Comparison of ENCODE assay signal across 27 mouse cellular contexts in genomic region chr15:100630126-100630525, GRCm38 (mm10). TPM values are rescaled to one million over a fixed set of nuclear protein-coding genes. Genes with fewer than 3 reads are reported as not detected.
A peak's percentile ranks its signal among the peaks of the same experiment; 100 is the strongest.
DNase-seq lines count a peak whose midpoint lies in the region; TF ChIP-seq lines count a peak whose summit lies in the region.
"Had no signal": no experiment of that assay in that cellular context is flagged by ENCODE, and none has a peak within 500 bp of the region (broad histone marks: within the 10 kb centered on the region; RNA-seq: fewer than 3 reads in every experiment).

No protein-coding gene starts in this region.

- intact Hi-C loops in heart, postnatal 14 days (cut with DNase I) = no loop called here

- H3K27ac ChIP-seq in ES-Bruce4 (ENCODE audit: insufficient read depth, low read length) (peak overlapping the region; percentile 96), ES-E14 (ENCODE audit: insufficient read depth, low read depth, low read length, poor library complexity, severe bottlenecking) (peak overlapping the region; percentile 19; the same call in 1 of the 2 replicates)
- 0 out of 2 replicates have a peak overlapping the region, but pooled peaks have one; percentile 14 for H3K27ac ChIP-seq in embryonic facial prominence, embryonic 10.5 days (replicated peaks)
- no peak overlapping the region for H3K27ac ChIP-seq in cerebellum, adult 2 months (ENCODE audit: insufficient read depth, low read length)
- H3K27ac ChIP-seq: forebrain, embryonic 10.5 days; forebrain, embryonic 13.5 days; gastrocnemius, adult 2 months; hindbrain, embryonic 14.5 days; hindbrain, postnatal 0 days had no signal

- H3K36me3 ChIP-seq in ES-Bruce4 (ENCODE audit: control insufficient read depth, insufficient read depth, low read length, poor library complexity, severe bottlenecking) = no peaks in the 10 kb centered on the region
- peaks cover 6% of the 10 kb centered on the region; the same call in 1 of the 2 replicates for H3K36me3 ChIP-seq in ES-E14 (ENCODE audit: control insufficient read depth, insufficient read depth, low read length, poor library complexity, severe bottlenecking)
- H3K36me3 ChIP-seq in embryonic facial prominence, embryonic 10.5 days (replicated peaks) = no peaks in the 10 kb centered on the region
- H3K36me3 ChIP-seq: forebrain, embryonic 10.5 days; heart, embryonic 12.5 days; heart, embryonic 15.5 days had no signal

- in situ Hi-C loops in ES-E14 (cut with MboI; ENCODE audit: low sequenced_read_pairs in 2 of 2, unreplicated experiment in 2 of 2) = no loop called here

- H3K9ac ChIP-seq in ES-Bruce4 (ENCODE audit: low read depth, poor library complexity, severe bottlenecking) (no peak overlapping the region), ES-E14 (ENCODE audit: insufficient read depth, low read depth, low read length, poor library complexity, severe bottlenecking) (no peak overlapping the region)
- H3K9ac ChIP-seq: forebrain, embryonic 13.5 days; forebrain, postnatal 0 days; heart, embryonic 12.5 days; heart, embryonic 15.5 days; hindbrain, embryonic 14.5 days had no signal

- TF ChIP-seq EP300 in ES-Bruce4 (IDR thresholded peaks at IDR 0.05; ENCODE audit: insufficient read depth, low read depth, low read length) = peak; percentile 89

- no peak overlapping the region for H3K4me3 ChIP-seq in ES-Bruce4 (ENCODE audit: low read depth, low read length)
- H3K4me3 ChIP-seq in ES-E14 (ENCODE audit: insufficient read depth in 1 of 2, low read depth in 1 of 2, low read length in 2 of 2, poor library complexity in 1 of 2, severe bottlenecking in 1 of 2) = no peak overlapping the region
- H3K4me3 ChIP-seq in embryonic facial prominence, embryonic 10.5 days = no peak overlapping the region
- no peak overlapping the region for H3K4me3 ChIP-seq in cerebellum, adult 2 months (replicated peaks; ENCODE audit: insufficient read depth, low read depth, low read length)
- H3K4me3 ChIP-seq: forebrain, embryonic 10.5 days; forebrain, embryonic 13.5 days; gastrocnemius, adult 2 months; heart, embryonic 12.5 days; heart, embryonic 15.5 days had no signal

- WGBS in embryonic facial prominence, embryonic 10.5 days = 74% methylated on average over 3 of the region's 3 CpGs
- 78% methylated on average over 3 of the region's 3 CpGs for WGBS in cerebellum, adult 2 months

- no peak for TF ChIP-seq CTCF in ES-Bruce4 (IDR thresholded peaks at IDR 0.05; ENCODE audit: low read depth, low read length)
- no peak for TF ChIP-seq CTCF in cerebellum, adult 2 months (IDR thresholded peaks at IDR 0.05; ENCODE audit: borderline replicate concordance, insufficient read depth, low read depth, low read length)

- H3K9me3 ChIP-seq in ES-Bruce4 (replicated peaks; ENCODE audit: control insufficient read depth, insufficient read depth, low read length, poor library complexity, severe bottlenecking) = no peaks in the 10 kb centered on the region
- H3K9me3 ChIP-seq in ES-E14 (ENCODE audit: control insufficient read depth, insufficient read depth, low read depth, low read length) = no peaks in the 10 kb centered on the region
- H3K9me3 ChIP-seq in embryonic facial prominence, embryonic 10.5 days = no peaks in the 10 kb centered on the region
- H3K9me3 ChIP-seq: forebrain, embryonic 10.5 days; forebrain, embryonic 13.5 days; heart, embryonic 12.5 days; heart, embryonic 15.5 days had no signal

- no peak for TF ChIP-seq POLR2A in ES-Bruce4 (IDR thresholded peaks at IDR 0.05; ENCODE audit: insufficient read depth, low read length)
- no peak for TF ChIP-seq POLR2A in cerebellum, adult 2 months (IDR thresholded peaks at IDR 0.05; ENCODE audit: borderline replicate concordance, insufficient read depth, low read length)

- peaks cover 27% of the 10 kb centered on the region for H3K4me1 ChIP-seq in ES-Bruce4 (ENCODE audit: control insufficient read depth, insufficient read depth, low read length)
- peaks cover 23 to 53% of the 10 kb centered on the region in 2 experiments for H3K4me1 ChIP-seq in ES-E14 (ENCODE audit: control insufficient read depth in 2 of 2, insufficient read depth in 2 of 2, low read length in 2 of 2, poor library complexity in 1 of 2)
- peaks cover 20% of the 10 kb centered on the region for H3K4me1 ChIP-seq in embryonic facial prominence, embryonic 10.5 days
- H3K4me1 ChIP-seq in cerebellum, adult 2 months (ENCODE audit: control insufficient read depth, insufficient read depth, low read length) = no peaks in the 10 kb centered on the region

- no peaks in the 10 kb centered on the region for H3K27me3 ChIP-seq in ES-Bruce4 (ENCODE audit: control insufficient read depth, insufficient read depth, low read length, poor library complexity, severe bottlenecking)
- peaks cover 52% of the 10 kb centered on the region for H3K27me3 ChIP-seq in embryonic facial prominence, embryonic 10.5 days (replicated peaks; ENCODE audit: low read depth, poor library complexity, severe bottlenecking)
- H3K27me3 ChIP-seq in cerebellum, adult 2 months (ENCODE audit: control insufficient read depth, insufficient read depth, low read length) = no peaks in the 10 kb centered on the region; the same call in 1 of the 2 replicates

- DNase-seq in ES-E14 (ENCODE audit: low read depth, low spot score) = no peak
- DNase-seq in embryonic facial prominence, embryonic 10.5 days (ENCODE audit: low spot score) = no peak
- no peak for DNase-seq in cerebellum, adult 2 months
- DNase-seq in right cerebral cortex, postnatal 4 days = no peak
- DNase-seq in heart, postnatal 14 days = no peak
- DNase-seq: adrenal gland, adult 2 months; adrenal gland, postnatal 14 days; cerebellum, adult 11 months; cerebellum, adult 8-10 months; cerebellum, postnatal 10 days; cerebellum, postnatal 36 days; embryo, embryonic 11 days; forebrain, postnatal 0 days; gastrocnemius, adult 2 months; gastrocnemius, postnatal 14 days; heart, adult 18-20 months; heart, postnatal 10 days; heart, postnatal 4 days had no signal

TF ChIP-seq in ES-E14, 5 proteins besides CTCF, POLR2A, EP300 and RAD21:
- TF ChIP-seq ZNF384 (IDR thresholded peaks at IDR 0.05; ENCODE audit: low read depth, low read length) (no peak), HCFC1 (IDR thresholded peaks at IDR 0.05; ENCODE audit: borderline replicate concordance, insufficient read depth, low read length) (no peak)

RNA-seq across cellular contexts. Expression of gene Smagp, which starts 6.6 kb away (rescaled TPM):
- polyA plus RNA-seq in ES-Bruce4 (2011; ENCODE audit: insufficient read depth, insufficient read length, low read depth, missing spikeins) = 36.6 and 45.6 TPM in 2 replicates
- total RNA-seq in ES-E14 (2012; rRNA removed) = 20.0 and 27.3 TPM in 2 replicates
- 4.9 and 7.3 TPM in 2 replicates for polyA plus RNA-seq in embryonic facial prominence, embryonic 10.5 days (2016; fragmentation: Nextera tagmentation; extraction: Ambion mirVana)
- polyA plus RNA-seq in cerebellum, adult 2 months (2012; rRNA removed) = 3.3 and 3.7 TPM in 2 replicates
- 10 to 100 TPM; 14.8 to 17.1 TPM for total RNA-seq in heart, postnatal 14 days (2021)
- polyA plus RNA-seq: CD4-positive, CD25-positive, alpha-beta regulatory T cell, adult 4 months had no signal

RNA-seq across cellular contexts. Expression of gene Dazap2, which starts 15.0 kb away (rescaled TPM):
- polyA plus RNA-seq in ES-Bruce4 (2011; ENCODE audit: insufficient read depth, insufficient read length, low read depth, missing spikeins) = 70.7 and 85.2 TPM in 2 replicates
- 13.5 and 27.6 TPM in 2 replicates for total RNA-seq in ES-E14 (2012; rRNA removed)
- 200 and 212 TPM in 2 replicates for polyA plus RNA-seq in embryonic facial prominence, embryonic 10.5 days (2016; fragmentation: Nextera tagmentation; extraction: Ambion mirVana)
- 214 and 220 TPM in 2 replicates for polyA plus RNA-seq in cerebellum, adult 2 months (2012; rRNA removed)
- total RNA-seq in heart, postnatal 14 days (2021) = 100 to 1,000 TPM; 146 to 158 TPM

RNA-seq across cellular contexts. Expression of gene Pou6f1, which starts 30.3 kb away (rescaled TPM):
- polyA plus RNA-seq in ES-Bruce4 (2011; ENCODE audit: insufficient read depth, insufficient read length, low read depth, missing spikeins) = 4.9 and 7.3 TPM in 2 replicates
- 2.9 and 4.1 TPM in 2 replicates for total RNA-seq in ES-E14 (2012; rRNA removed)
- 3.7 and 5.4 TPM in 2 replicates for polyA plus RNA-seq in embryonic facial prominence, embryonic 10.5 days (2016; fragmentation: Nextera tagmentation; extraction: Ambion mirVana)
- 63.9 and 64.5 TPM in 2 replicates for polyA plus RNA-seq in cerebellum, adult 2 months (2012; rRNA removed)
- total RNA-seq in heart, postnatal 14 days (2021) = 10 to 100 TPM; 13.2 to 14.6 TPM

RNA-seq across cellular contexts. Expression of gene Bin2, which starts 39.2 kb away (rescaled TPM):
- 15.4 and 30.0 TPM in 2 replicates for polyA plus RNA-seq in ES-Bruce4 (2011; ENCODE audit: insufficient read depth, insufficient read length, low read depth, missing spikeins)
- 7.9 and 12.5 TPM in 2 replicates for total RNA-seq in ES-E14 (2012; rRNA removed)
- 2.1 and 4.0 TPM in 2 replicates for polyA plus RNA-seq in embryonic facial prominence, embryonic 10.5 days (2016; fragmentation: Nextera tagmentation; extraction: Ambion mirVana)
- 3.0 and 4.1 TPM in 2 replicates for polyA plus RNA-seq in cerebellum, adult 2 months (2012; rRNA removed)
- total RNA-seq in heart, postnatal 14 days (2021) = 1 to 10 TPM; 1.8 to 3.9 TPM
- polyA plus RNA-seq: C2C12 had no signal

RNA-seq across cellular contexts. Expression of gene Cela1, which starts 57.6 kb away (rescaled TPM):
- 2.0 and 2.4 TPM in 2 replicates for polyA plus RNA-seq in ES-Bruce4 (2011; ENCODE audit: insufficient read depth, insufficient read length, low read depth, missing spikeins)
- total RNA-seq in ES-E14 (2012; rRNA removed) = 2.4 and 3.3 TPM in 2 replicates
- 1.7 and 2.2 TPM in 2 replicates for polyA plus RNA-seq in embryonic facial prominence, embryonic 10.5 days (2016; fragmentation: Nextera tagmentation; extraction: Ambion mirVana)
- 6.5 and 8.3 TPM in 2 replicates for polyA plus RNA-seq in cerebellum, adult 2 months (2012; rRNA removed)
- 1 to 10 TPM in 1 of 2 experiments, under 1 TPM in 1; 0.51 to 1.1 TPM for total RNA-seq in heart, postnatal 14 days (2021)
- total RNA-seq: gastrocnemius, adult 2 months; gastrocnemius, postnatal 14 days; heart, postnatal 4 days had no signal
